Mouse (Mus musculus) limb, embryonic 10.5 days (tissue): Measurements from ENCODE around the gene Lrrc10b. TPM values are rescaled to one million over a fixed set of nuclear protein-coding genes. Genes with fewer than 3 reads are reported as not detected.

Experiments used
- DNase-seq: peaks from one replicate; pipeline ENCODE4 v3.0.0-alpha.2; 2017; ENCODE audit warnings: low spot score
- H3K27ac ChIP-seq: fragments of 300-500 bp; sonication (generic); 2 replicates; pipeline ENCODE4 v1.5.1; 2016; ENCODE audit warnings: mild to moderate bottlenecking
- H3K27me3 ChIP-seq: fragments of 300-500 bp; sonication (generic); 2 replicates; pipeline ENCODE4 v1.6.1; 2016; ENCODE audit warnings: low read depth, mild to moderate bottlenecking; ENCODE audit not compliant: poor library complexity, severe bottlenecking
- H3K36me3 ChIP-seq: fragments of 300-500 bp; sonication (generic); 2 replicates; pipeline ENCODE4 v1.6.1; 2016; ENCODE audit warnings: mild to moderate bottlenecking, moderate library complexity
- H3K4me1 ChIP-seq: fragments of 300-500 bp; sonication (generic); 2 replicates; pipeline ENCODE4 v1.6.1; 2016
- H3K4me3 ChIP-seq: fragments of 300-500 bp; sonication (generic); 2 replicates; pipeline ENCODE4 v1.5.1; 2016; ENCODE audit warnings: mild to moderate bottlenecking, moderate library complexity
- H3K9me3 ChIP-seq: fragments of 300-500 bp; sonication (generic); replicated peaks from 2 replicates; pipeline ENCODE4 v1.6.1; 2016; ENCODE audit warnings: mild to moderate bottlenecking
- WGBS: fragments of 180-500 bp; shearing (Covaris S2); methylation state at CpG from one replicate; pipeline ENCODE4 v1.1.7; 2016; 5-methylcytosine and 5-hydroxymethylcytosine counted together
- polyA plus RNA-seq: library from polyadenylated mRNA; unstranded; fragments of >200 nt; fragmentation: Nextera tagmentation; extraction: Ambion mirVana; gene quantifications from 2 replicates; pipeline ENCODE4 v1.2.1, GENCODE M21; 2016

Lrrc10b gene
- polyA plus RNA-seq, 1 experiment from 2014 or later = 0.11 TPM

DNA sequence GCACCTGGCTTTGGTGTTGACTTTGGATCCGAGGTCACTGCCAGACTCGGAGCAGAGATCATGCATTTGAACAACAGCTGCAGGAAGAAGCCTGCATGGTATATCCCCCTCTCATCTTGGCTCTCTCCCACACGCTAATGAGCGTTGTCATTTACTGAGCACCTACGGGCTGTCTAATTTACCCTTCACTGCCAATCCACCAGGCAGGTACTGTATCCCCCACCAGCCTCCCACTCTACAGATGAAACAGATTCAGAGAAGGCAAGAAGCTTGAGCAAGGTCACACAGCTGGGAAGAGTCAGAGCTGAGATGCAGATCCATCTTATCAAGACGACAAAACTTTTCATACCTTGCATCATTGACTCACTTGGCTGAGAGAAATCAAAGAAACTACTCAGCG lies 4.3 kb upstream of the Lrrc10b start:
- no peak overlapping the region for H3K4me3 ChIP-seq
- H3K27me3 ChIP-seq = peaks cover 77% of the 10 kb centered on the region
- no peaks in the 10 kb centered on the region for H3K36me3 ChIP-seq
- no peak overlapping the region for H3K27ac ChIP-seq
- H3K9me3 ChIP-seq = no peaks in the 10 kb centered on the region
- H3K4me1 ChIP-seq = peaks cover 28% of the 10 kb centered on the region
- 44% methylated on average over 7 of the region's 7 CpGs for WGBS
- no peak for DNase-seq

- 55% methylated on average over 11 of the region's 11 CpGs for WGBS
- Histone ChIP-seq H3K9me3 (no peaks in the 10 kb centered on the region), H3K4me1 (peaks cover 33% of the 10 kb centered on the region), H3K36me3 (no peaks in the 10 kb centered on the region), H3K27ac (no peak overlapping the region), H3K27me3 (peaks cover 94% of the 10 kb centered on the region), H3K4me3 (no peak overlapping the region)
- no peak for DNase-seq
Observed at GRCm38 (mm10) chr19:10459907-10460306, 2.6 kb upstream of the Lrrc10b start.

DNA sequence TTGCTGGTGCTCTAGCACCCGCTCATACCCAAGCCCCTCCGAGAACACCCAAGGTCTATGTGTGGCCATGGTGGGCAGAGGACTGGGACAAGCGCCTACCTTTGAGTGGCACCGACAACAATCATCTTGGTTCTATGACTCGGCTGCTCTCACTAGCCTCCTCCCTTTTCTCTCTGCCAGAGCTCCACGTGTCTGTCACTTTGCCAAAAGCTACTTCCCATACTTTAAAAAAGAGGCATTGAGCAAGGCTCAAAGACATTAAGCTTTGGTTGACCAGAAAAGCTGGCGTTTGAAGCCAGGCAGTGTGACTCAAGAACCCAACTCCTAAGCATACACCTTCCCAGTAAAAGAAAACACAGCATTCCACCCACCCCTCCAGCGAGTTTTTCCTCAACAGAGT lies 823 bp upstream of the Lrrc10b start:
- no peak overlapping the region for H3K27ac ChIP-seq
- DNase-seq = no peak
- peaks cover 100% of the 10 kb centered on the region for H3K27me3 ChIP-seq
- peak overlapping the region; percentile 61 for H3K4me3 ChIP-seq
- WGBS = 39% methylated on average over 8 of the region's 8 CpGs
- H3K9me3 ChIP-seq = no peaks in the 10 kb centered on the region
- H3K4me1 ChIP-seq = peaks cover 27% of the 10 kb centered on the region
- no peaks in the 10 kb centered on the region for H3K36me3 ChIP-seq

DNA sequence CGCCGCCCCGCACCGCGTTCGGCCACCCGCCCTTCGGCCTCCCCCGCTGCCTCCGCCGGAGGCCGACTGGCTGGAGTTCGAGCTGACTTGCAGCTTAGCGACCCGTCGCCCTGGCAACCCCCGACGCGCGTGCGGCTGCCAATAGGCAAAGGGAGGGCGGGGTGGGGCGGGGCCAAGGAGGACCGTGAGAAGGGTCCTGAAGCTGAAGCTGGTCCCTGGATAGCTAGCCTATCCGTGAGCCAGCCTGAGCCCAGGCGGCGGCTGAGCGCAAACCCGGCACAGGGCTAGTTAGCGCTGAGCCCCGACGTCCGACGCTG lies 169 bp upstream of the Lrrc10b start:
- Histone ChIP-seq H3K9me3 (no peaks in the 10 kb centered on the region), H3K36me3 (no peaks in the 10 kb centered on the region), H3K27ac (peak overlapping the region; percentile 63), H3K4me1 (peaks cover 25% of the 10 kb centered on the region), H3K27me3 (peaks cover 100% of the 10 kb centered on the region), H3K4me3 (peak overlapping the region; percentile 61)
- under 1% methylated on average over 34 of the region's 34 CpGs for WGBS
- peak; percentile 92 for DNase-seq

GRCm38 (mm10) chr19:10455437-10455806 lies 1.9 kb downstream of the Lrrc10b start:
- Histone ChIP-seq H3K36me3 (no peaks in the 10 kb centered on the region), H3K27ac (no peak overlapping the region), H3K9me3 (no peaks in the 10 kb centered on the region), H3K4me1 (peaks cover 20% of the 10 kb centered on the region), H3K27me3 (peaks cover 94% of the 10 kb centered on the region), H3K4me3 (no peak overlapping the region)
- 72% methylated on average over 3 of the region's 3 CpGs for WGBS
- no peak for DNase-seq

- Histone ChIP-seq H3K9me3 (no peaks in the 10 kb centered on the region), H3K27ac (no peak overlapping the region), H3K36me3 (no peaks in the 10 kb centered on the region), H3K4me1 (peaks cover 20% of the 10 kb centered on the region), H3K4me3 (no peak overlapping the region), H3K27me3 (peaks cover 88% of the 10 kb centered on the region)
- whole genome bisulfite sequencing = 68% methylated on average over 4 of the region's 4 CpGs
- no peak for DNase-seq
Observed at GRCm38 (mm10) chr19:10454718-10455436, 2.4 kb downstream of the Lrrc10b start.

- WGBS = 2% methylated on average over 3 of the region's 3 CpGs
- Histone ChIP-seq H3K27ac (no peak overlapping the region), H3K27me3 (peaks cover 37% of the 10 kb centered on the region), H3K36me3 (no peaks in the 10 kb centered on the region), H3K4me1 (no peaks in the 10 kb centered on the region), H3K9me3 (no peaks in the 10 kb centered on the region), H3K4me3 (no peak overlapping the region)
- peak; percentile 79 for DNase-seq
Observed at GRCm38 (mm10) chr19:10449708-10450107, 7.6 kb downstream of the Lrrc10b start.

GRCm38 (mm10) chr19:10449190-10449589 lies 8.1 kb downstream of the Lrrc10b start:
- WGBS = 56% methylated on average over 6 of the region's 6 CpGs
- Histone ChIP-seq H3K36me3 (no peaks in the 10 kb centered on the region), H3K9me3 (no peaks in the 10 kb centered on the region), H3K27ac (no peak overlapping the region), H3K4me3 (no peak overlapping the region), H3K4me1 (no peaks in the 10 kb centered on the region), H3K27me3 (peaks cover 31% of the 10 kb centered on the region)
- DNase-seq = no peak

DNA sequence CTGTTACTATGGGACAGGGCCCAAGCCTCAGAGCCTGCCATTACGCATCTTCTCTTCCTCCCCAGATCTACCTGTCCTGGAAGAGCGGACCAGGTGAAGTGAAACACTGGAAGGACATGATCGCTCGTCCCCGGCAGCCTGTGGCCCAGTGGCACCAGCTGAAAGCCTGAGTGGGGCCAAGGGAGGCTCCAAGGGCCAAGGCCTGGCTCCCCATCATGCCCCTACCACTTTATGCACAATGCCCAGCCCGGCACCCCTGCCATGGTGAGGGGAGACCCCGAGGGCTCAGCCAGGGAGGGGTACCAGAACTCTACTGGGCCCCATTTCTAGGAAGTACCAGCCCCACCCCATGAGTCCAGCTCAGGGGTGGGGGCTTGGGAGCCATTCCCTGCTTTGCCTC lies 9.0 kb downstream of the Lrrc10b start:
- Histone ChIP-seq H3K36me3 (no peaks in the 10 kb centered on the region), H3K4me1 (no peaks in the 10 kb centered on the region), H3K4me3 (no peak overlapping the region), H3K27me3 (peaks cover 22% of the 10 kb centered on the region), H3K9me3 (no peaks in the 10 kb centered on the region), H3K27ac (no peak overlapping the region)
- no peak for DNase-seq
- WGBS = 87% methylated on average over 7 of the region's 7 CpGs

GRCm38 (mm10) chr19:10444685-10445369 lies 12.4 kb downstream of the Lrrc10b start:
- Histone ChIP-seq H3K27ac (no peak overlapping the region), H3K36me3 (no peaks in the 10 kb centered on the region), H3K4me1 (no peaks in the 10 kb centered on the region), H3K27me3 (no peaks in the 10 kb centered on the region), H3K4me3 (no peak overlapping the region), H3K9me3 (no peaks in the 10 kb centered on the region)
- no peak for DNase-seq
- 89% methylated on average over 15 of the region's 15 CpGs for WGBS

DNA sequence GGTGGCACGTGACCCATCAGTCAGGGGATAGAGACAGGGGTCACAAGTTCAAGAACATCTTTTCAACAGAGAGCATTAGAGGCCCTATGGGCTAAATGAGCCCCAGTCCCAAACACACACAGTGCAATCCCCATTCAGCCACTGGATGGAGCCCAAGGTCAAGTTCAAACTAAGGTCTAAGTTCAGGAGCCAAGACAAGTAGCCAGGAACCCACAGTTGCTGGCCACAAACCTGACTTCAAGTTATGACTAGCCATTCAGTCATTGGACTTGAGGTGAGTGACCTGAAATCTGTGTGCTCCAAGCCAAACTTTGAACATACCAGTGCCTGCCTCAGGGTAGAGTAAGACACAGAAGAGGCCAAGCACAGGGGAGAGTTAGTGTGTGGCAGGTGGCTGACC lies 19.8 kb downstream of the Lrrc10b start:
- Histone ChIP-seq H3K27me3 (peaks cover 11% of the 10 kb centered on the region), H3K9me3 (no peaks in the 10 kb centered on the region), H3K36me3 (no peaks in the 10 kb centered on the region), H3K27ac (no peak overlapping the region), H3K4me1 (peaks cover 13% of the 10 kb centered on the region), H3K4me3 (no peak overlapping the region)
- DNase-seq = no peak
- 74% methylated on average over 1 of the region's 1 CpGs for WGBS

DNA sequence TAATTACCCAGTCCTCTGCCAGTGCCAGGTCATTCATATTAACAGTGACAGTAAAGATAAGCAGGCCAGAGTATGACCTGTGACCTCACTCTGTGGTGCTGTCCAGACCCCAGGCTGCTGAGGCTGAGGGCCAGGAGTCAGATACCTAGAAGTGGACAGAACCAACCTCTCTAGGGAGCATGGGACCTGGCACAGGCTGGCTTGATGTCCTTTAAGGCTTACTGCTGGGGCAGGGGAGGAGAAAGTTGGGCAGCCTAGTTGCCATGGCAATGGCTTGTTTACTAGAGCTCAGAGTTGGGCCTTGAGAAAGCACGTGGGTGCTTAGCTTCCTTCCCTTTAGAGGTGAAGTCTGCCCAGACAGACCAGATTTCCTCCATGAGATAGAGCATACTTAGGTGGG lies 20.5 kb downstream of the Lrrc10b start:
- H3K27ac ChIP-seq = no peak overlapping the region
- no peaks in the 10 kb centered on the region for H3K9me3 ChIP-seq
- no peak overlapping the region for H3K4me3 ChIP-seq
- peaks cover 15% of the 10 kb centered on the region for H3K4me1 ChIP-seq
- H3K27me3 ChIP-seq = peaks cover 11% of the 10 kb centered on the region
- WGBS = 48% methylated on average over 1 of the region's 1 CpGs
- H3K36me3 ChIP-seq = no peaks in the 10 kb centered on the region
- no peak for DNase-seq

DNA sequence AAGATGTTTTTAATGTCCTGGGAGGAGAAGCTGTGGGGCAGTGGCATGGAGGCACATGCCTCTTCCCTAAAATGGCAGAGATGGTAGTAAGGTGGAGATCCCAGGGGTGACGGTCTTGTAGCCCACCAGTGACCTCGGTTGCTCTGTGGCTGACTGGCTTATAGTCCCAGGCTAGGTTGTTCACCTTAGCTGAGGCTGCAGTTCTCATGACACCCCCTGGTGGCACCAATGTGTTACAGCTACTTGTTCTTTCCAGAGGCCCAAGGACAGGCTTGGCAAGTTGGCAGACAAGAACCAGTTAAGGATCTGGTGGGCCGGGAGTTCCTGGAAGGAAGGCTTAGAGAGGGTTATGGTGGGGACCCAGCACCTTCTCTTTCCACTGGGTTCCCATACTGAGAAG lies 21.4 kb downstream of the Lrrc10b start:
- 43% methylated on average over 3 of the region's 3 CpGs for WGBS
- Histone ChIP-seq H3K27me3 (peaks cover 11% of the 10 kb centered on the region), H3K9me3 (no peaks in the 10 kb centered on the region), H3K36me3 (no peaks in the 10 kb centered on the region), H3K4me3 (no peak overlapping the region), H3K4me1 (peaks cover 21% of the 10 kb centered on the region), H3K27ac (no peak overlapping the region)
- DNase-seq = peak; percentile 69
